Mouse (Mus musculus) forebrain, embryonic 11.5 days (tissue): Measurements from ENCODE around the gene Olfr427. TPM values are rescaled to one million over a fixed set of nuclear protein-coding genes. Genes with fewer than 3 reads are reported as not detected.
"Not testable (repeated sequence)": the region's sequence is repeated elsewhere in the genome, so short reads cannot be mapped to it uniquely, and the experiment has no call there.

Source experiments
- ATAC-seq: fragments of 200-750 bp; cut with Nextera tagmentation; replicated peaks from 2 replicates; pipeline ENCODE4 v1.8.0; 2017; ENCODE audit warnings: moderate TSS enrichment; ENCODE audit not compliant: low FRiP score
- DNase-seq: peaks from one replicate; pipeline ENCODE4 v3.0.0-alpha.2; 2017; ENCODE audit warnings: low spot score
- H3K27ac ChIP-seq: fragments of 300-500 bp; sonication (generic); 2 replicates; pipeline ENCODE4 v1.5.1; 2014; ENCODE audit warnings: low read depth, low read length
- H3K27me3 ChIP-seq: fragments of 300-500 bp; sonication (generic); 2 replicates; pipeline ENCODE4 v1.6.1; 2014; ENCODE audit warnings: mild to moderate bottlenecking, low read length, mixed read lengths; ENCODE audit not compliant: control insufficient read depth, insufficient read depth
- H3K36me3 ChIP-seq: fragments of 300-500 bp; sonication (generic); 2 replicates; pipeline ENCODE4 v1.6.1; 2014; ENCODE audit warnings: mild to moderate bottlenecking, low read length, moderate library complexity, mixed read lengths; ENCODE audit not compliant: control insufficient read depth, insufficient read depth
- H3K4me1 ChIP-seq: fragments of 300-500 bp; sonication (generic); replicated peaks from 2 replicates; pipeline ENCODE4 v1.6.1; 2014; ENCODE audit warnings: low read length, mixed read lengths; ENCODE audit not compliant: control insufficient read depth, insufficient read depth
- H3K4me2 ChIP-seq: fragments of 300-500 bp; sonication (generic); 2 replicates; pipeline ENCODE4 v1.6.1; 2014; ENCODE audit warnings: low read depth, mild to moderate bottlenecking, low read length, moderate library complexity, mixed read lengths; ENCODE audit not compliant: severe bottlenecking
- H3K4me3 ChIP-seq: fragments of 300-500 bp; sonication (generic); 2 replicates; pipeline ENCODE4 v1.5.1; 2014; ENCODE audit warnings: low read depth, low read length
- H3K9ac ChIP-seq: fragments of 300-500 bp; sonication (generic); 2 replicates; pipeline ENCODE4 v1.6.1; 2014; ENCODE audit warnings: low read length
- H3K9me3 ChIP-seq: fragments of 300-500 bp; sonication (generic); 2 replicates; pipeline ENCODE4 v1.6.1; 2016; ENCODE audit warnings: low read length, mixed read lengths; ENCODE audit not compliant: control insufficient read depth
- WGBS: fragments of 180-500 bp; shearing (Covaris S2); extraction: QIAGEN DNeasy Blood & Tissue Kit; methylation state at CpG from one replicate; pipeline ENCODE4 v1.1.7; 2014; 5-methylcytosine and 5-hydroxymethylcytosine counted together
- polyA plus RNA-seq: library from polyadenylated mRNA; unstranded; fragments of >200 nt; fragmentation: Nextera tagmentation; extraction: Ambion mirVana; gene quantifications from 2 replicates; pipeline ENCODE4 v1.2.1, GENCODE M21; 2014

Gene Olfr427
- polyA plus RNA-seq: not detected in 2 replicates

DNA sequence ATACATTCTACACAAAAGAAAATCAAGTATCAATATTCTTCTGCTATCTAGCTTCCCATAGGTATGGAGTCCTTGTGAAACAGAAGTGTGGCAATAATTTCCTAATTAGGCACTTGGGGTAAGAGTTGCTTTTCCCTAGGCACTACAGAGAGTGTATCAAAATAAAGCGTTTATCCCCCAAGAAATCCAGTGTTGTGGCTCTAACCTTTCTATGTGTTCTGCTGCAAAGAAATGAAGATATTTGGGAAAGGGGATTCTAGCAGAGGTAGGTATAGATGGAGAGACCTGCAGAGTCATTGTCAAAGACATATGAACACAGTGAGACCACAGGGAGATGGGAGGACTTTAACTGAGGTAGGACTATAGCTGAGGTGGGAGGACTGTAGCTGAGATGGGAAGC lies at the start of gene Olfr427:
TSS of gene Olfr427 (plus strand) at position 301 of the 400 bp plus-strand sequence.
- Histone ChIP-seq H3K27me3 (no peaks in the 10 kb centered on the region), H3K4me2 (no peak within 1 kb of the TSS), H3K9ac (no peak within 1 kb of the TSS), H3K4me3 (no peak within 1 kb of the TSS), H3K4me1 (no peaks in the 10 kb centered on the region), H3K9me3 (no peaks in the 10 kb centered on the region), H3K27ac (no peak within 1 kb of the TSS), H3K36me3 (no peaks in the 10 kb centered on the region)
- ATAC-seq (no peak), DNase-seq (no peak)
- WGBS: 88% methylated on average over 1 of the region's 1 CpGs

DNA sequence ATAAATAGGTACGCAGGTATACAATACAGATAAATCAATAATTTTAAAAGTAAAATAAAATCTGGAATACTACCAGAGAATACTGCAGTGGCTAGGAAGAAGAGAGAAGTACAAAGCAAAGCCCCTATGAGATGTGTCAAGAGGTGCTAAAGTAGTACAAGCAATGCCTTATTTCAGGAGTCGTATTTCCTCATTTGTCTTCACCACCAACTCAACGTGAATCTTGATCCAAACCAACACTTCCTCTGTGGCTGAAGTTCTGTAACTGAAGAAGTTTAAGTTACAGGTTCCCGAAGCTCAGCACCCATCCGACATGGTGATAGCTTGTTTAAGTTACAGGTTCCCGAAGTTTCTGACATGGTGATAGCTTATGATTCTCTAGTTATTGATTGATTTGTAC lies 48.5 kb upstream of the Olfr427 start:
- not testable (repeated sequence) for ATAC-seq, DNase-seq, H3K9ac ChIP-seq, H3K9me3 ChIP-seq, H3K36me3 ChIP-seq, H3K27ac ChIP-seq, H3K27me3 ChIP-seq, H3K4me2 ChIP-seq, H3K4me3 ChIP-seq, H3K4me1 ChIP-seq
- WGBS: 91% methylated on average over 6 of the region's 6 CpGs

DNA sequence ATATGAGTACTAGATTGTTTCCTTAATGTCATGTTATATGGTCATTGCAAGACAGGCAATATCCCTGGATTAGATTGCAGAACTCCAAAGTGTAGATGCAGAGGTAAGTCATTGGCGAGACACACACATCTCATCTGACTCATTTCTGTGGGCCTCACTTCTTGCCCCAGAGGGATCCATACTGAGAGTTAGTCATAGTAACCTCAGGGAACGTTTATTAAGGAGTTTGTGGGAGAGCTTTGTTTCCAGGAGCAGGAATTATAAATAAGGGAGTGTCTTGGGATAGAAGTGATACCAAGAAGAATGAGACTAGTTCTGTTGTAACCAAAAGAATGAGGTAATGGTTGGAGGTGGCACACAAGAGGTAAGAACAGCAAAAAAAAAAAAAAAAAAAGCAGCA lies 47.8 kb upstream of the Olfr427 start, which contains the start of gene Olfr432:
TSS of gene Olfr432 (plus strand) at position 313 of the 400 bp plus-strand sequence.
- Histone ChIP-seq H3K36me3 (no peaks in the 10 kb centered on the region), H3K4me2 (no peak within 1 kb of the TSS), H3K9me3 (no peaks in the 10 kb centered on the region), H3K9ac (no peak within 1 kb of the TSS), H3K4me3 (no peak within 1 kb of the TSS), H3K4me1 (no peaks in the 10 kb centered on the region), H3K27me3 (no peaks in the 10 kb centered on the region), H3K27ac (no peak within 1 kb of the TSS)
- DNase-seq (no peak), ATAC-seq (no peak)
- 79% methylated on average over 2 of the region's 2 CpGs for WGBS

DNA sequence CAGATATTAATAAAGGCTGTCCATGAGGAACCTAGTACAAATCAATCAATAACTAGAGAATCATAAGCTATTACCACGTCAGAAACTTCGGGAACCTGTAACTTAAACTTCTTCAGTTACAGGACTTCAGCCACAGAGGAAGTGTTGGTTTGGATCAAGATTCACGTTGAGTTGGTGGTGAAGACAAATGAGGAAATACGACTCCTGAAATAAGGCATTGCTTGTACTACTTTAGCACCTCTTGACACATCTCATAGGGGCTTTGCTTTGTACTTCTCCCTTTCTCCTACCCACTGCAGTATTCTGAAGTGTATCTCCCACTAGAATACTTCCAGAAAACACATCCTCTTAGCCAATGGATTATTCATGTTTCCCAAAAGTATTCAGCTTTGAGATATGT lies 47.3 kb upstream of the Olfr427 start:
- H3K27ac ChIP-seq, H3K9ac ChIP-seq, H3K4me3 ChIP-seq, H3K9me3 ChIP-seq, H3K27me3 ChIP-seq, DNase-seq, ATAC-seq, H3K36me3 ChIP-seq, H3K4me1 ChIP-seq, H3K4me2 ChIP-seq: not testable (repeated sequence)
- WGBS: 87% methylated on average over 4 of the region's 4 CpGs

DNA sequence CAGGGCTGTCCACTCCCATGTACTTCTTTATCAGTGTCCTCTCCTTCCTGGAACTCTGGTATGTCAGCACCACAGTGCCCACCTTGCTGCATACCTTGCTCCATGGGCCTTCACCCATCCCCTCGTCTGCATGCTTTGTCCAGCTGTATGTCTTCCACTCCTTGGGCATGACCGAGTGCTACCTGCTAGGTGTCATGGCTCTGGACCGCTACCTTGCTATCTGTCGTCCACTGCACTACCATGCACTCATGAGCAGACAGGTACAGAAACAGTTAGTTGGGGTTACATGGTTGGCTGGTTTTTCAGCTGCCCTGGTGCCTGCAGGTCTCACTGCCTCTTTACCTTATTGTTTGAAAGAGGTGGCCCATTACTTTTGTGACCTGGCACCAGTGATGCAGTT lies 46.2 kb upstream of the Olfr427 start:
- Histone ChIP-seq H3K9me3 (no peaks in the 10 kb centered on the region), H3K4me1 (no peaks in the 10 kb centered on the region), H3K9ac (no peak overlapping the region), H3K4me2 (no peak overlapping the region), H3K36me3 (no peaks in the 10 kb centered on the region), H3K27me3 (no peaks in the 10 kb centered on the region), H3K27ac (no peak overlapping the region), H3K4me3 (no peak overlapping the region)
- WGBS: 89% methylated on average over 4 of the region's 4 CpGs
- DNase-seq (no peak), ATAC-seq (no peak)

DNA sequence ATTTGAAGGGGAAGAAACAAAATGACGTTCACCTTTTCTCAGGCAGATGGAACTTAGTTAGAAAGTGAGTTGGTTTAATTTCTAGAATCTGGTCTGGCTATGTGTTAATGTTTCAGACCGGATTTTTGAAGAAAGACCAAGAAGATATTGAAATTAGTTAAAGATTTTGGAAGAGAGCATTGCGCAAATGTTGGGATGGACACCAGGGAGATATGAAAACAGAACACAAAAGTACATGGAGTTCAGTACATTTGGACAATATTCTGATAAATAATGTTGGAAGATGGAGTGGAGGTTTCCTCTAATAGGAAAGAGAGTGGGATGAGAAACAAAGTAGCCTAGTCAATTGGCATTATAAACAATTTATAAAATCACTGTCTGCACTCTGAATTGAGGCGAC lies 45.2 kb upstream of the Olfr427 start:
- DNase-seq (no peak), ATAC-seq (no peak)
- Histone ChIP-seq H3K9ac (no peak overlapping the region), H3K4me2 (no peak overlapping the region), H3K27me3 (no peaks in the 10 kb centered on the region), H3K27ac (no peak overlapping the region), H3K4me3 (no peak overlapping the region), H3K9me3 (no peaks in the 10 kb centered on the region), H3K4me1 (no peaks in the 10 kb centered on the region), H3K36me3 (no peaks in the 10 kb centered on the region)
- 82% methylated on average over 4 of the region's 4 CpGs for WGBS

DNA sequence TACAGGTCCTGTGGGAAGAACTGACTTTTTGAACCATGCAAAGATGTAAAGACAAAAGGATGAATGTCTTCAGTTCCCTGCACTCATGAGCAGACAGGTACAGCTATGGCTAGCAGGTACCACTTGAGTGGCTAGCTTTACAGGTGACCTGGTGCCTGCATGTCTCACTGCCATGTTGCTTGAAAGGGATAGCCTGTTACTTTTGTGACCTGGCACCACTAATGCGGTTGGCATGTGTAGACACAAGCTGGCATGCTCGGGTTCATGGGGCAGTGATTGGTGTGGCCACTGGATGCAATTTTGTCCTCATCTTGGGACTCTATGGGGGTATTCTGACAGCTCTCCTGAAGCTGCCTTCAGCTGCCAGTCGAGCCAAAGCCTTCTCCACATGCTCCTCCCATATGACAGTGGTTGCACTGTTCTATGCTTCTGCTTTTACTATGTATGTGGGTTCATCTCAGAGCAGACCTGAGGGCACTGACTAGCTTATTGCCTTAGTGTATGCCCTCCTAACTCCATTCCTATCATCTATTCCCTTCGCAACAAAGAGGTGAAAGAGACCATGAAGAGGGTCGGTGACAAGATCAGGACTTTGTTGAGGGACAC lies 44.7 kb upstream of the Olfr427 start:
- WGBS: 82% methylated on average over 5 of the region's 5 CpGs

DNA sequence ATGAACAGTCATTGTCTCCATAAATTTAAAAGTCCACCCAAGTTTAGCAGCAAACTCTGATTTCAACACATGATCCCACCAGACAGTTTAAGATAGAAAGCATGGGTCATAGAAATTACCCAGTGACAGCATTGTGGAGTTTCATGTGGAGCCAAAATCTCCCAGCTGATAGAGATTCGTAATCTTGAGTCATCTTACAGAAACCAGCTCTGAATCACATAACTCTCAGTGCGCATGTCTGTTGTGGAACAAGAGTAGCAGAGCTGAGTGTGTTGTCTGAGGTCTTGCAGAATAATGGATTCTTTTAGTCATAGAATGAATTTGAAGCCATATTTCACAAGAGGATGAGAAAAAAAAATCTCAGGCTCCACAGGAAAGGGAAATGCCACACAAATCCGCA lies 43.7 kb upstream of the Olfr427 start:
- H3K4me3 ChIP-seq: no peak overlapping the region
- no peak for DNase-seq
- no peak overlapping the region for H3K4me2 ChIP-seq

More for the DNA sequence above, 44.7 kb upstream of the Olfr427 start:
- Histone ChIP-seq H3K27me3 (no peaks in the 10 kb centered on the region), H3K4me2 (no peak overlapping the region), H3K36me3 (no peaks in the 10 kb centered on the region), H3K9me3 (no peaks in the 10 kb centered on the region), H3K27ac (no peak overlapping the region), H3K4me3 (no peak overlapping the region), H3K9ac (no peak overlapping the region), H3K4me1 (no peaks in the 10 kb centered on the region)
- ATAC-seq: no peak
- DNase-seq: no peak

DNA sequence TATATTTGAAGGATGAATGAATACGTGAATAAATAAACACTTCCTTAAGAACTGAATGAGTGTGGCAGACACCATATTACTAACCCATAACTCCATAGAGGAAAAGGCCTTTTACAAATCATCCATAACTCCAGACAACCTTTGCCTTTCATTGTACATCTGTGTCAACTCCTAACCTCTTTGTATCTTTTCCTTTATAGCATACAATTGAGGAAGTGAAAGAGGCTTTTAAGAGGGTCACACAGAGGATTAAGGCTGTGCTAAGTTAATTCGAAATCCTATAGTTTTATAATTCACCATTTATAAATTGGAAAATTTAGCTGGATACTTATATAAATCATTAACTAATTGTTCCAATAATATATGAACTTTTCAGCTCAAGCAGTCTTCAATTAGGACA lies 41.4 kb upstream of the Olfr427 start:
- Histone ChIP-seq H3K4me2 (no peak overlapping the region), H3K4me3 (no peak overlapping the region), H3K4me1 (no peaks in the 10 kb centered on the region), H3K27ac (no peak overlapping the region), H3K36me3 (no peaks in the 10 kb centered on the region), H3K27me3 (no peaks in the 10 kb centered on the region), H3K9me3 (no peaks in the 10 kb centered on the region), H3K9ac (no peak overlapping the region)
- DNase-seq (no peak), ATAC-seq (no peak)
- 78% methylated on average over 2 of the region's 2 CpGs for WGBS

More for the DNA sequence above, 43.7 kb upstream of the Olfr427 start:
- ATAC-seq: no peak
- H3K9me3 ChIP-seq: no peaks in the 10 kb centered on the region
- no peaks in the 10 kb centered on the region for H3K27me3 ChIP-seq
- H3K36me3 ChIP-seq: no peaks in the 10 kb centered on the region
- 82% methylated on average over 3 of the region's 3 CpGs for WGBS
- no peak overlapping the region for H3K9ac ChIP-seq
- no peaks in the 10 kb centered on the region for H3K4me1 ChIP-seq
- no peak overlapping the region for H3K27ac ChIP-seq
